Mouse (Mus musculus): ENCODE measurements around the gene Rgs9bp.
"Not testable (repeated sequence)": the region's sequence is repeated elsewhere in the genome, so short reads cannot be mapped to it uniquely, and the experiment has no call there.

The Rgs9bp gene

DNA sequence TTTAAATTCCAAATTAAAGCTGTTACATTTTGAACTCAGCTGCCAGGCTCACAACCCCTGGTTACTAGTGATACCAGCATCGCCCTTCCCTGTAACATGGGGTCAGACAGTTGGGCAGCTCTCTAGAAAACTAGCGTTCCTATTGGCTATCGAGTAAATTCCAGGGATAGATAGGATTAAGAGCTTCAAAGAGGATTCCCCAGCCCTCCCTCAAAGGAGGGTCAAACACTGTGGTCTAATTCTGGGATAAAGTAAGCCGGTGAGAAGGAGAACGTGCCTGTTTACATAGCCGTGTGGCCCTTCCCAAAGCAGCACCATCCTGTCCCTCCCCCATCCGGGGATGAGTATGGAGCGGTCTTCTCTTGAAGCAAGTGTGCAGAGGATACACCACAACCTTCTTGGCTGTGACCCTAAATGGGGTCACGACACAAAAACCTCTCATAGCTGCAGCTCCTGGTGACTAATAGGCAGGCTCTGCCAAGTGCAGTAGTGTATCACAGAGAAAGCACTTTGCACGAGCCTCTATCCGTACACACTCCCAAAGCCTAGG, 1.8 kb downstream of the Rgs9bp start:
- in situ Hi-C loops (cut with MboI) = no loop called here

DNA sequence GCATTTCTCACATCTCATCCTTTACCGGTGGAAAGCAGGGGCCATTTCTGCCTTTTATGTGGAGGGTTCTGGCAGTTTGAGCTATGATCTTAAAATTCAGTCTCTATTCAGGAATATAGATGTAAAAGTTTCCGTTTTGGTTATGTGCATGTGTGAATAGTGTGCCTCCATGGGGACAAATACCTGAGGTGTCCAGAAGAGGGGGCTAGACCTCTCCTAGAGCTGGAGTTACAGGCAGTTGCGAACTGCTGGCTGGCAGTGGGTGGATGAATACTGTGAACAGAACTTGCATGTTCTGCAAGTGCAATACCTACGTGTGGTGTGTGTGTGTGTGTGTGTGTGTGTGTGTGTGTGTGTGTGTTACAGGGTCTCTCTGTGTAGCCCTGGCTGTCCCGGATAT, 2.7 kb downstream of the Rgs9bp start:
- in situ Hi-C loops (cut with MboI) = no loop called here

DNA sequence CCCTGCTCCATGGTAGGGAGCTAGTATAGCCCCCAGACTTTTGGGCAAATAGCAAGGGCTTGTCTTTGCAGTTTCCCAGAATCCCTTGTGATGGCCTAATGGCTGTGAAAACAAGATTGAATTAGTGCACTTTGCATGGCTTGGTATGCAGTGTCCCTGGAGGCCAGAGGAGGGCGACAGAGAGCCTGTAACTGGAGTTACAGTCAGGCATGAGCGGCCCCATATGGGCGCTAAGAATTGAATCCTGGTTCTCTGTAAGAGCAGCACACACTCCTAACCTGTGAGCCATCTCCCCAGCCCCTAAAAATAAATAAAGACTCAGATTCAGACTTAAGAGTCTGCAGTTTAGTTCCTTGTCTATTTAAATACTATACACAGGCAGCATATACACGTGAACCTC, 5.5 kb downstream of the Rgs9bp start:
- in situ Hi-C loops (cut with MboI) = no loop called here

DNA sequence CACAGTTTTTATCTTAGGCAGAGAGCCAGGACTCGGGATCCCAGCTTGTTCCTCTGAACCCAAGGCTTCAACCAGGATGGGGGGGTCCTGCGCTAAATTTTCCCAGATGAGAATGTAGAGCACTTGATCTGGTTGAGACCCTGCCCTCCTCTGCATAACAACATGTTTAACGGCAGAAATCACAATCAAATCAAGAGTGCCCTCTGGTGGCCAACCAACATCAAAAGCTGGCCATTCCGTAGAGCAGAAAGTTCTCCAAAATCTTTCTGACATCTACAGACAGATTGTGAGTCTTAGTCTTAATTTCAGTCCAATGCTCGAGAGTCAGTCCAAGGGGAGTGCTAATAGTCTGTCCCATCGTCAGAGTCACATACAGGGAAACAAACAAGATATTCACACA, 14.5 kb downstream of the Rgs9bp start:
- in situ Hi-C loops (cut with MboI) = not testable (repeated sequence)

DNA sequence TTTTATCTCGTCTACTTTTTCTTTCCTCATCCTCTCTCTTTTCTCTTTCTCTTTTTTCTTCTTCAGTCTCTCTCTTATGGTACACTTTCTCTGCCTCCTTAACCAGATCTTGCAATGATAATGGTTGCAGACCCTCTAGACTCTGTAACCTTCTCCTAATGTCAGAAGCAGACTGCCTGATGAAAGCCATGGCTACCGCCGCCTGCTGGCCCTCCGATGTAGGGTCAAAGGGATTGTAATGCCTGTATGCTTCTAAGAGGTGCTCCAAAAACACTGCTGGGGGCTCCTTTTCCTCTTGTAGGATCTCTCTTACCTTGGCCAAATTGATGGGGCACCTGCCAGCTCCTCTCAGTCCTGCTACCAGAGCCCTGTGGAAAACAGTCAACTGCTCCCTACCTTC, 15.7 kb downstream of the Rgs9bp start:
- in situ Hi-C loops (cut with MboI) = not testable (repeated sequence)

DNA sequence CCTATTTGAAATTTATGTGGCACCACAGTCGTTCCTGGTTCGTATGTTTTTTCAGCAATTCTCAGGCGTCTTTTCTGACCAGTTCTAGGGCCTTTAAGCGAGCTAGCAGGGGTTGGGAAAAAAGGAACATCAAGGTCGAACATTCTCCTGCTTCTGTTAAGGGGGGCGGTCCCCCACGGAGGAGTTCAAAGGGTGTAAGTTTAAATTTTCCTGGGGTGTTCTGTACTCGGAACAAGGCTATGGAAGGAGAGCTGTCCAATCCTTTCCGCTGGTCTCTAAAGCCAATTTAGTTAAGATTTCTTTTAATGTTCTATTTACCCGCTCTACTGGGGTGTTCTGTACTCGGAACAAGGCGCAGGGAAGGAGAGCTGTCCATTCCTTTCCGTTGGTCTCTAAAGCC, 19.4 kb downstream of the Rgs9bp start:
- in situ Hi-C loops (cut with MboI) = not testable (repeated sequence)

DNA sequence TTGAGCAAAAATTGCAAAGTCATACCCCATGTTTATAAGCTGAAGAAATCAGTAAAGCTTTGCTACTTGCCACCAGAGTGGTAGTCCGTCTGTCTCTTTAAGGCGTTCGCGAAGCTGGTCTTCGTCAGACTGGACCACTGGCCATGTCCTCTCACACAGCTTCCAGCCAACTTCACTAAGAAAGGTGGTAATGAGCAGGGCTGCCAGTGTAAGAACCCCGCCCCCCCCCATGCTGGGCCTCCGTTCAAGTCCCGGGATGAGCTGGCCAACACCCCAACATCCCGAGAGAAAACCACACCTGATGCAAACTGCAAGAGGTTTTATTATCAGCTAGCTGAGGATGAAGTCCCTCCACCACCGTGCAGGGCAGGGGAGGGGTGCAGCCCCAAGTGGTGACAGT, 20.5 kb downstream of the Rgs9bp start:
- in situ Hi-C loops (cut with MboI) = not testable (repeated sequence)

DNA sequence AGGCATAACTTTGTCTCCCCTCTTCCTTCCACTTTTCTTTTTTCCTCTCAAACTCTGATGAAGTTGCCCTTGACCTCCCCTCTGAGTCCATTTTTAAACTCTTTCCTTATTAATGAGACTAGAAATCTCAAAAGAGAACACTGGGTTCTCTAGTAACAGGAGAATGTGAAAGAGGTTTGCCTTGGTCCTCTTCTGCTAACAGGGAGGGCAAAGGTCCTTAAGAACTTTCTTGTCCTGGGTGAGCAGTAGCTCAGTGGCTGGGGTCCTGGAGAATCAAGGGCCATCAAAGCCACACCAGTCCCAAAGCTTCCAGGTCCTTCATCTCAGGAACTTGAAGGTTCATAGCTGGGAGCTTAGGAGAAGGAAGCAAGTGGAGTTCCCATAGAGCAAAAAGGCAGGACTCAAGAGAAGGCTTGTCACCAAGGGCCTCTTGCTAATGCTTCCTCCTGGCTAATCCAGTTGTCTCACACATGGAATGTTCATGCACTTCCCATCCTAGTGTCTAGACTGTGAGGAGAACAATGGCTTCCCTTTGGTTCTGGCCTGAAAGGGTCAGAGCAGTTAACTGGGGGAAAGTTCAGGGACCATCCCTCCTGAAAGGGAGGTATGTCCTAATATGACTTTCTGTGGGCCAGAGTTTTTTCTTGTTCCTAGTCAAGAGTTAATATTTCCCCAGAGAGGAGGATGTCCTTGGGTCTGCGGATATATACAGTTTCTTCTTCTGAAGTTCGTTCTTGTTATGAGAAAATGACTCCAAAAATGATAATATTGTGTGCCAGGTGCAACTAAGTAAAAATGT, 21.1 kb downstream of the Rgs9bp start:
- in situ Hi-C loops (cut with MboI) = no loop called here

DNA sequence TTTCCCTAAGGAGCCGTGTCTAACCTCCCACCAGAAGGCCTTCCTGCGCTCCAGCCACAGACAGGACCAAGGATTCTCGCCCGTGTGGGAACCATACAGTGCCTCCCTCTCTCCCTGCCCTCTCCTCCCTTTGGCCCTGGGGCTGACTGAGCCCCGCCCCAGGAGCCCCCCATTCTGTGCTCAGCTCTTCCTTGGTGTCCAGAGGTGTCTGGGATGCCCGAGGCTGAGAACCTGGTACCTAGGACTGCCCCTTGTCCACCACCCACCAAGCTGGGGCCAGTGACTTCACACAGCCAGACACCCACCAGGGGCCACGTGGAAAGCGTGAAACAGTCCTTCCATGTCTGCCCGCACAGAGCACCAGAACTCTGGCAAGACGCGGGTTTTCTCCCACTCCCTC, 22.3 kb downstream of the Rgs9bp start:
- in situ Hi-C loops (cut with MboI) = no loop called here

DNA sequence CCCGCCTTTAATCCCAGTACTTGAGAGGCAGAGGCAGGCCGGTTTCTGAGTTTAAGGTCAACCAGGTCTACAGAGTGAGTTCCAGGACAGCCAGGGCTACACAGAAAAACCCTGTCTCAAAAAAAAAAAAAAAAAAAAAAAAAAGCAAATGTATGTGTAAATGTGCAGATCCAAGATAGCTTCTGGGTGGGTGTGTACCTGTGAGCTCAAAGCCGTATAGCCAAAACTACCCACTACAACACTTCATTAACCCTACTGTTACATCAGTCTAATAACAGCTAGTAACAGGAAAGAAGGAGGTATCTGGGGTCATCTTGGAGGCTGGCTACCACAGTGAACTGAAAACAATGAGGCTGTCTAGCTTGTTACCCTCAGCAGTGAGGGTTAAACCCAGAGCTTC, 25.5 kb downstream of the Rgs9bp start:
- in situ Hi-C loops (cut with MboI) = no loop called here

DNA sequence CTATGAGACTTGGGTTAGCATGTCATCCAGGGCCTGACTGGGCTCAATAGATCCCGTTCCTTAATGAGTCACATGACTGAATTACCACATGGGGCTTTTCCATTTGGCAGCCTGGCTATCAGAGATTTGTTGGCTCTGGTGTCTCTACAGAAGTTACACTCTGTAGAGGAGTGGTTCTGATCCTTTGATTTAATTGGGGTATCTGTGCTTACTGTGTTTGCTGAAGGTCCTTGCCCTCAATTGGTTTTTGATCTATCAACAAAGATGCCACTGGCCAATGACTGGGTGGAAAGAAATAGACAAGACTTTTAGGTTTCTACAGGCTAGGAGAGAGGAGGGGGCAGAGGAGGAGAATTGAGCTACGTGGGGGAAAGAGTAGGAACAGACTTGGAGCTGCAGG, 26.7 kb downstream of the Rgs9bp start:
- in situ Hi-C loops (cut with MboI) = no loop called here

DNA sequence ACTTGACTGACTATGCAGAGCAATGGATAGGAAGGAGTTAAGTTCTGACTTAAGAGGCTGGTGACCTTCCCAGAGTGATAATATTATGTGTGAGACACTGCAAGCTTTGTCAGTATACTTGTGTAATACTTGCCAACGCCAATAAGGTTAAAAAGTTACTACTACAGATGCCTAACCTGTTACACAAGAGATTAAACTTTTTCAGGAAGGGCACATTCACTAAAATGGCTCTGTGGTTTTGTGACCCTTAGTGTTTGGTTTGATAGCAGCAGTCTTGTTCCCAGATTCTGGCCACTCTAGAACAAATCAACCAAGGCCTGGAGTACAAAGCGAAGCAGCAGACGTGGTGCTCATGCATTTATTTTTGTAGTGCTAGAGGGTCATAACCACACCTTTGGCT, 27.8 kb downstream of the Rgs9bp start:
- in situ Hi-C loops (cut with MboI) = no loop called here

DNA sequence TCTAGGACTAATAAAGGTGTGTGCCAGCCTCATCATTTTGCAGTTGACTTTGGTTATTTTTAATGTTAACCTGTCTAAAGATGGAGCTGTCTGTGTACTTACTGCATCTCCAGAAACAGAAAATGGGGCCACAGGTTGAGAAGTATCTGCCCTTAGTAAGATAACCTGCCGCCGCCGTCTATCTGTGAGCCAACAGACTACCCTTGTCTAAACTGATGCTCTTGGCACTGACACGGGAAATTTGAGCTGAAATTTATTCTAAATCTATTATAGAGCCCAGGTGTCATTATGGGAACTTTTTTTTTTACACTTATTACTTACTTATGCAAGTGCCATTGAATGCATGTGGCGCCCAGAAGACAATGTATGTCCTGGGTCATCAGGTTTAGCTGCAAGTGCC, 28.5 kb downstream of the Rgs9bp start:
- in situ Hi-C loops (cut with MboI) = no loop called here

DNA sequence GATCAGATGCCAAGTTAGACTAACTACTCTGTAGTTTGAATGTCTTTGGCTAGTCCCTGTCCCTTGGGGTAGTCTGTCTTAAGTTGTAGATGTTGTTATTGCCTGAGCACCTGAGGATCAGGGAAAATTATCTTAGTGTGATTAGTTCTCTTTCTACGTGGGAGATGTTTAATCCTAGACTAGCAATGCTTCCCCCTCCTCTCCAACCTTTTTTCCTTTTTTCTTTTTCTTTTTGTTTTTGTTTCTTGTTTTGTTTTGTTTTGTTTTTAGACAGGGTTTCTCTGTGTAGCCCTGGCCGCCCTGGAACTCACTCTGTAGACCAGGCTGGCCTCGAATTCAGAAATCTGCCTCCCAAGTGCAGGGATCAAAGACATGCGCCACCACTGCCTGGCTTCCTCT, 29.2 kb downstream of the Rgs9bp start, which contains the start of gene Nudt19:
Gene Nudt19, minus strand, starts transcription at position 100 of the 399 bp plus-strand sequence.
- in situ Hi-C loops (cut with MboI) = no loop called here

DNA sequence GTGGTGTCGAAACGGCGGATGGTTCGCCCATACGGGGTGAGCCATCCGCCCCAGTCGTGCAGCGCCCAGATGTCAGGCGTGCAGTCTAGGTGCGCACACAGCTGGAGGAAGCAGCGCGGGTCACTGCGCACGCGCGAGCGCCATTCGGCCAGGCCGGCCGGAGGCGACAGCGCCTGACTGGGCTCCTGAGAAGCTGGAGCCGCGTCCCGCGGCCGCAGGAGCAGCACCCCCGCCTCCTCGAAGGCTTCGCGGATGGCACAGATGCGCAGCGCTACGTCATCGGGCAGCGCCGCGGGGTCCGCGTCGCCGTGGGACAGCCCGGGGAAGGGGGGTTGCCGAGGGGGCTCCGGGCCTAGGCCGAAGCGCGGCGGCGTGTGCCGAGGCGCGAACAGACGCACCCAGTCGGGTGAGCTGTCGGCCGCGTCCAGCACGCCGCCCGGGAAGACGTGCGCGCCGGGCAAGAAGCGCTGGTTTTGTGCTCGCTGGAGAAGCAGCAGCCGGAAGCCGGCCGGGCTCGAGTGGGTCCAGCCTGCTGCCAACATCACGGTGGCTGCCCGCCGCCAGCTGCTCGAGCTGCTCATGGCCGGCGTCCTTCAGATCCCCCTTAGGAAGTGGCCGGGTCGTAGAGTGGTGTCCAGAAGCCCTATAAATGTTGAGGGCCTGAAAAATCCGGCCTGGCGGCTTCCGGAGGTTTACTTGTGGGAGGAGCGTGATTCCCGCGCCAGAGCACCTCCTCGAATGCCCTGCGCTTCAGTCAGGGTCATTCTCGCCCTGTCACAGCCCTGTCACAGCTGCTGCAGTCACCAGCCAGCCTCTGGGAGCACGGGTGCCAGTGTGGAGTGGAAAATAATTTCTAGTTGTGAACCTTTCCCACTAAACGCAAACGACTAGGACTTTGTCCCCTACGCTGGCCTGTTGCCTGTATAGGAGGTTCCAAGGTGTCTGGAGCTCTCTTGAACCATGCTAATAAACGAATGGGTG, 29.9 kb downstream of the Rgs9bp start:
- in situ Hi-C loops (cut with MboI) = no loop called here

DNA sequence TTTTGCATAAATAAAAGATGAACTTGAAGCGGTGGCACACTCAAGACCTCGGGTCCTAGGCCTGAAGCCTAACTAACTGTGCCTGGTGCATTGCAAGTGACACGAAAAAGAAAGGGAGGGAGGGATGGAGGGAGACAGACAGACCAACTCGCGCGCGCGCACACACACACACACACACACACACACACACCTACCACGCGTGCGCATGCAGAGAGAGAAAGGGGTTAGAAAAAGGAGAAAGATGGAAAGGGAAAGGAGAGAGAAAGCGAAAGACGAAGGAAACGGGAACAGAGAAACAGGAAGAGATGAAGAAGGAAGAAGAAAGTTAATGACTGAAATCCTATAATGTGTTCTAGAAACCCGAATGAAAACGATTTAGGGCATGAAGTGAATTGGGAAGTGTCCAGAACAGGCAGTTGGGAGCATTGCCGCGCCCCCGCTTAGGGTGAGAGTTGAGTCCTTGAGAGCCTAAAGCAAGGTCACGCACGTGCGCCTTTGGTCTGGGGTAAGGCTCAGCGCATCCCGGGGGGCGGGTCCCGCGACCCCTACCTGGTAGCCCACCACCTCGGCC, 30.7 kb downstream of the Rgs9bp start:
- in situ Hi-C loops (cut with MboI) = no loop called here

DNA sequence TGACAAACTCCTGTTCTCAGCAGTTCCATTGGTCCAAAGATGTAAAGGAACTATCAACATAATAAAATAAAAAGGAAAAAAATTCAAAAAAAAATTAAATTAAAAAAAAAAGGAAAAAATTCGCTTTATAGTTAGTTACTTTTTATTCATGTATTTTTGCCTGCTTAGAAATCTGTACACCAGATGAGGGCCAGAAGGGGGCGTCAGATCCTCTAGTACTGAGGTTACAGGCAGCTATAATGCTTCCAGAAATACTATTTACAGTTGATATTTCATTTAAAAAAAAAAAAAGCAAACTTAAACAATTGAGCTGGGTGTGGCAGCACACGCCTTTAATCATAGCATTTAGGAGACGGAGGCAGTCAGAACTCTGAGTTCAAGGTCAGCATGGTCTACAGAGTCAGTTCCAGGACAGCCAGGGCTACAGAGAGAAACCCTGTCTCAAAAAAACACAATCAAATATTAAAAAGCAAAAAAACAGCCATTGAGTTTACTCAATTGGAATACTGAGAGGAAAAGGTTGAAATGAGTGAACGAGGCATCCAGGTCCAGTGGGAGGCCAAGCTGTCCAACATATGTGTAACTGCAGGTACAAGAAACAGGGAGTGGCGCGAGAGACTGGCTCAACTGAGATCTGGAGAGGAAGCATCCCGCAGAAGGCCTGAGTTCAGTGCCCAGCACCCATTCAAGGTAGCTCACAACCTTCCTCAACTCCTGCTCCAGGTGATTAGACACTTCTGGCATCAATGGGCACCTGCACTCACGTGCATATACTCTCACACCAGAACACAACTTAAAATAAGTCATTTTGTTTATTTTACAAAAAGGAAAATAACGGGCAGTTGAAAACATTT, 31.4 kb downstream of the Rgs9bp start:
- in situ Hi-C loops (cut with MboI) = no loop called here

DNA sequence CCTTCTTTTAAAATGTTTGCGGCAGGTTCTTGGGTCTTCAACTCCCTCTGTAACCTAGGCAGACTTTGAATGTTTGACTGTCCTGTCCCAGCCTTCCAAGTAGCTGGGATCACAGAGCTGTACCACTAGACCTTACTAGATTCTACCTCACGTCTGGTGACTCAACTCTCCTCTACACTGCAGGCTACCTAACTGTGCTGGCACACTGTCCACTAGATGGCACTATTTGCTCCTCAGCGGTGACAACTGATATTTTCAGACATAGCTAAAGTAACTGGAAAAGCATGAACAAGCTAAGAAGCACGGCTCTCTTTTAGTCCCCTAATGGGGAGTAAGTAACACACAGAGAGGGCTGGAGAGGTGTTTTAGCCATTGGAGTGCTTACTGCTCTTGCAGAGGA, 39.5 kb downstream of the Rgs9bp start:
- in situ Hi-C loops (cut with MboI) = no loop called here

DNA sequence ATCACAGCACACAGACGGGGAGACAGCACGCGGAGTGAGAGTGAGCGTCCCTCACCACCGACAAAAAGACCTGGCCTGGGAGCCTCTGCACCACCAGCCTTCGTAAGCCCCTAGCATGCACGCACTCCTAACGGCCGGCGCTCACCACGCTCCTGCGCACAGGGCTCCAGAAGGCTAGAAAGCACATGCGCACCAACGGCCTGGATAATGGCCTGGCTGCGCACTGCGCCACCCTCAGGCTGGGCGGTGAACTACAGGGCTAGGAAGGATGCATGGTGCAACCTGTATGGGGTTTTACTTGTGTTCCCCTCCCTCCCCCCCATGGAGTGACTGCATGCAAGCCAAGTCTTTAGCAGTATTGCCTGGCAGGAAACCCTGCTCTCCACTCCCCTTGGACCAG, 47.8 kb downstream of the Rgs9bp start, which contains the start of gene Tdrd12:
Gene Tdrd12, minus strand, starts transcription at position 184 of the 400 bp plus-strand sequence.
- in situ Hi-C loops (cut with MboI) = no loop called here

DNA sequence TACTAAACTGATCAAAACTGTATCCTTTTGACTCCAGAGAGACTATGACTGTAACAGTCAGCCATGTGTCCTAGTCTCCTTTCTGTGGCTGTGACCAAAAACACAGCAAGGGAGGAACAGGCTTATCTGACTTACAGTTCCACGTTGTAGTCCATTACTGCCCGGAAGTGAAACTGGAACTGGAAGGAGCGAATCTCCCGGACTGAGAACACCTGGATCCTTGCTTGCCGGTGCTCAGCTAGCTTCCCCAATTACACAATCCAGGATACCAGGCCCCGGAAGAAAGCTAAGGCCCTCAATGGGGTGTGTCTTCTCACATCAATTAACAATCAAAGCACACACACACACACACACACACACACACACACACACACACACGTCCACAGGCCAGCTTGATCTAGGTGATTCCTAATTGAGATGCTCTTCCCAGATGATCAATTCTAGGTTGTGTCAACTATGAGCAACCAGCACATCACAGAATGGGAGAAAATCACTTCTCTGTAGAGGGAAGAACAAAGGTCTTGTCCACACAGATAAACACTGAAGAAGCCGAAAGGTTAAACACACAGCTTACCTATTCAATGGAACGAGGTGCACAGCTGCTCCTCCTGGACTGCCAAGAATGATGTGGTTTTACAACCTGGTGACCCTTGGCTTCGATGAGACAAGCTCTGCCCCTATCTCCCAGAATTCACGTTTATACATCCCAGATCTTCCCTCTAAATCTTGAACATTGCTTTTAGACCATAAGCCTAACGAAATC, 49.5 kb downstream of the Rgs9bp start:
- in situ Hi-C loops (cut with MboI) = no loop called here

Measured in mature B cell (primary cell).